Mouse (Mus musculus): ENCODE measurements at regions not wholly inside any gene's neighbourhood (a gene's known extent, or its start where the extent isn't known, plus 50 kb on each side); places are given as distances from the start of the nearest gene placed in this dataset.

- peak; percentile 44 to 73 for DNase-seq
These were observed 85.0 kb downstream of the Bach1 start for GRCm38 (mm10) chr16:87783561-87784304.

- peak; percentile 35 to 74 for DNase-seq
These were observed 85.8 kb downstream of the Bach1 start for GRCm38 (mm10) chr16:87784405-87784994.

GRCm38 (mm10) chr16:87789539-87789938 is 90.8 kb downstream of the Bach1 start:
- no peak for DNase-seq

DNA sequence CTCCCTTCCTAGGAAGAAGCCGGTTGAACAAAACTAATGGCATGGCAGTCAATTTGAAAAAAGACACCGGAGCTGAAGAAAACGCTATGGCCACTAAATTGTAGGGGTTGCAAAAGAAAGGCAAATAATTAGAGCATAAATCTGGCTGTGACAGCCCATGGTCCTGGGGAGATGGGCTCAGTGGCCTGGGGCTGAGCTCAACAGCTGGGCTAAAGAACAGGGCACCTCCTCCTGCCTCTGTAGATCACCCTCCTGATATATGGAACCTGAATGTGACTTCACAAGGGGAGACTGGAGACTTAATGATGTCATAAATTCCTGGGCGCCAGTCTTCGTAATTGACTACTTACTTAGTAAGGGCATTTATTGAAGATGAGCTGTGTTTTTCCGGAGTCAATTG is 91.2 kb downstream of the Bach1 start:
- DNase-seq: no peak

GRCm38 (mm10) chr16:87796514-87797248 is 97.9 kb downstream of the Bach1 start:
- DNase-seq: peak; percentile 79 to 87

DNA sequence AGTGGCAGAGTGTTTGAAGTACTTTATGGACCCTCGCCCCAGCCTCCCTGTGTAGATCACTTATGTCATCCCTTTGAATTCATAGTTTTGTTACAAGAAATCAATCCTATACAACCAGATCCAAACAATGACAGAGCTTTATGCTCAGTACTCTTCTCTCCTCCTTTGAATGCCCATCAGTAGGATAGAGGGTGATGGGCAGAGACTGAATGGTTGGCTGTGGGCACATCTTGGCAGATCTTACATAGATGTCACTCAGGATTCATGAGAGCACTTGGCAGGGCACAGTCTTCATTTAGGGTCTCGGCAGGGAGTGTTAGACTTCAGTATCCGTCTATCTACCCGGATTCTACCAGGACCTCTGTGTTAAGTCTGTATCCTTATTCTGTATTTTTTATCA is 103.6 kb downstream of the Bach1 start:
- DNase-seq: no peak

- no peak for DNase-seq
These were observed 118.8 kb downstream of the Bach1 start for GRCm38 (mm10) chr16:87817590-87817989.

- DNase-seq: no peak
These were observed 135.6 kb downstream of the Bach1 start for GRCm38 (mm10) chr16:87834296-87834695.

GRCm38 (mm10) chr16:87840949-87841546 is 142.3 kb downstream of the Bach1 start:
- DNase-seq: peak; percentile 63 to 79
